Mouse (Mus musculus) monocyte, adult 5-6 weeks (primary cell): Measurements from ENCODE around the gene Traf5. TPM values are rescaled to one million over a fixed set of nuclear protein-coding genes. Genes with fewer than 3 reads are reported as not detected.

Experiments
- ATAC-seq: fragments of 153-309, 156-312 bp; replicated peaks from 2 replicates; pipeline ENCODE4 v1.8.0; 2017; ENCODE audit warnings: mild to moderate bottlenecking; ENCODE audit not compliant: low TSS enrichment, insufficient number of reproducible peaks, severe bottlenecking, poor library complexity, low FRiP score
- total RNA-seq: library from RNA; stranded (forward); fragments of 200-1000, 200-491, 200-594 nt; gene quantifications from 3 replicates; pipeline ENCODE4 v1.2.3, GENCODE M21; 2017

Gene Traf5
- total RNA-seq, 1 experiment from 2014 or later, result 27.1 TPM

- no peak for ATAC-seq
These were observed 103.7 kb downstream of the Traf5 start for GRCm38 (mm10) chr1:191988646-191989045.

DNA sequence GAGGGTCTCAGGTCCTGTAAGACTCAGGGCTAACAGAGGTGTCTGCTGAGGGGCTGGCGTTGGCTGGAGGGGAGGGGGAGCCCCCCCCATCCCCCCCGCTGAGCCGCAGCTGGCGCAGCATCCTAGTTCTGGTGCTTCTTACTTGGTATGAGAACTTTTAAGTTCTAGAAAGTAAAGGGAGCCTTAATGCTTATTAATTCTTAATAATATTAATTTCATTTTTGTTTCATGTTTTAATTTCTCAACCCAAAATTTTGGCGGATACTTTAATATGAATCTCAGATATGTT is 104.9 kb downstream of the Traf5 start:
- no peak for ATAC-seq

DNA sequence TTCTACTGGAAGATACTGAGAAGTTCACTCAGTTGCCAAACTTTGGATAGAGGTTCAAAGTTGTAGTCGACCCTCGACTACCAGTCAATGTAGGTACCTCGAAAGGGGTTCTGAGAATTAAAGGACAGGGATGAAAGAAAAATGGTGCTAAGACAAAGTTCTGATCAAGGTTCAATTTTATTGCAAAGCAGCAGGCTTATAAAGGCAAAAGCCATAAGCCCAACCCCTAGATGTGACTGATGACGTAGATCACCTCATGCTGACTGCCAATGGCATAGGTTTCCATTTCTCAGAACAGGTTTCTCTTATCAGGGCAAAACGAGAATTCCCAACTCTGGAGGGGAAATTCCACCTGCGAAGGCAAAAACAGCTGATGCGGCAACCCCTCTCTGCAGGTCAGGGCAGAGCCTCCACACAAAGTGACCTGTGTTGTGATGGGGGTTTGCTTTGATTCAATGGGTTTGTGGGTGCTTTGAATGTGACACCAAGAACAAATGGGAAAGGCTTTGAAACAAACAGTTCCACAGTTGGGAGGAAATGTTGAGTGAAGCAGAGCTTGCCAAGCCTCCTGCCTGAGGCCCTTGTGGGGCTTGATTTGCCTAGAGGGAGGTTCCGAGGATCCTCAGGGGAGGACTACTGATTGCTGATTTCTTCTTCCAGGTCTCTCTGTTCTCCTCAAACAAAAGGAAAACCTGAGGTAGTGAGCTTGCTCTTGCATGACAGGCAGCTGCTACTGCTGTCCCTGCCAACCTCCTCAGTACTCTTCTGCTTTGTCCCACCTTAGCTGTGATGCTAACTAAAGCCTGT is 105.5 kb downstream of the Traf5 start:
- no peak for ATAC-seq

DNA sequence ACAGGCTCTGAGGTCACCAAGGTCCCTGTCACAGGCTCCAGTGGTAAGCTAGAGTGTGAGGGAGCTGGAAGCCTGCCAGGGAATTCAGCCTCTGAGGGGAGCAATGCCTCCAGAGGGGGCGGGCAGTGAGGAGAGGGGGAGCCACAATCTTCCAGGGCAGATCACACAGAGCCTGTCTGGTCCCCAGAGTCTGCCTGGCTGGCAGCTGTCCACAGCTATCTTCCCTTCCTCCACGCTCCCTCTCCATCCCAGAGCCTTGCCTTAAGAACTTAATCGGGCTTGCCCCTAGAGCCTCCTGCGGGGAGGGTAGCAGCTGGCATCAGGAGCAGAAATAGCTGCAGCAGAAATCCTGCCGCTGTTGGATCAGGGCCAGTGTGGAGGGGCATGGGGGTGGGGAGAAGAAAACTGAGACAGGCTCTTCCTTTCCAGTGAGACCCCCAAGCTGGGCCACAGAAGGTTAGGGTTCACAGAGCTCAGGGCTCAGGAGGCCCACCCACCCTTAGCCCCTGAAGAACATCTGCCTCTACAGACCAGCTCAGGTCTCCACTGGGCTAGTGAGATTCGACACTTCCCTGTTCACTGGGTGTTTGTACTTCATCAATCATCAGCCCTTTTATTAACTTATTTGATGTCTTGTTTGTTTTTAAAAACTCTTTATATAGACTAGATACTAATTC is 110.8 kb downstream of the Traf5 start:
- no peak for ATAC-seq

DNA sequence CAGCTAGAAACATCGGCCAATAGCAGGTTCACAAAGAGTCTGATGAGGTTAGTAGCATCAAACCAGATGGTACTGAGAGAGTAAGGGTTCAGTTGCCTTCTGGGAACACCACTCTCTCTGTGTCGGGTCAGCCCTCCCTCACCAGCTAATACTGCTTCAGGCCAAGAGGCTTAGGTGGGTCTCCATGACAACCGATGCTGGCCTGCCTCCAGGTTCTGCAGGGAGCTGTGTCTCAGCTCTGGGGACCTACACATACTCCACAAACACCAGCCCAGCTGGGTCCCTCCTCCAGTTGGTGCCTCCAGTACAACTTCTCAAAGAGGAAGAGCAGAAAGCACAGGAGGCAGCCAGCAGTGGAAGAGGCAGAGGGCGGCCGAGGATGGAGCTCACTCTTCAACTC is 115.2 kb downstream of the Traf5 start, which contains the start of gene Rd3:
Gene Rd3 (plus strand): TSS at position 184 of the 400 bp plus-strand sequence.
- no peak for ATAC-seq

- ATAC-seq, result no peak
These were observed 117.6 kb downstream of the Traf5 start for GRCm38 (mm10) chr1:191974509-191975405.

- no peak for ATAC-seq
These were observed 122.4 kb downstream of the Traf5 start for GRCm38 (mm10) chr1:191969939-191970338.

GRCm38 (mm10) chr1:191964773-191965481 is 127.4 kb downstream of the Traf5 start:
- peak; percentile 84; the same call in 1 of the 2 replicates for ATAC-seq

GRCm38 (mm10) chr1:191963948-191964772 is 128.2 kb downstream of the Traf5 start:
- peak; percentile 70 for ATAC-seq

DNA sequence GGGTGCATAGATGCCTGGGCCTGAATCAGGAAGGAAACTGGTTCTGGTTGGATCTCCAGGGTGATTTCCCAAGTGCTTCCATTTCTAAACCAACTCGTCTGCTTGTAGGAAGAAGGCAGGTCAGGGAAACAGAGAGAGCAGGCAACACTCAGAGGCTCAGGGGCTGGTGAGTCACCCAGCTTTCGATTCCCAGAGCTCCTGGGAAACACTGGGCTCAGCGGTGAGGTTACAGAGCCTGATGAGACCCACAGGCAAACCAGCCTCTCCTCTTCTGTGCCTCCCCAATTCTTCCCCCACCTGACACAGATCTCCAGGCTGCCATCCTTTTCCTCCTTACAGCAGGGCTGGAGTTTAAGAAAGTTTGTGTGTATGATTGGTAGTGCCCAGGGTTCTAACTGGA is 128.9 kb downstream of the Traf5 start:
- ATAC-seq, result no peak

DNA sequence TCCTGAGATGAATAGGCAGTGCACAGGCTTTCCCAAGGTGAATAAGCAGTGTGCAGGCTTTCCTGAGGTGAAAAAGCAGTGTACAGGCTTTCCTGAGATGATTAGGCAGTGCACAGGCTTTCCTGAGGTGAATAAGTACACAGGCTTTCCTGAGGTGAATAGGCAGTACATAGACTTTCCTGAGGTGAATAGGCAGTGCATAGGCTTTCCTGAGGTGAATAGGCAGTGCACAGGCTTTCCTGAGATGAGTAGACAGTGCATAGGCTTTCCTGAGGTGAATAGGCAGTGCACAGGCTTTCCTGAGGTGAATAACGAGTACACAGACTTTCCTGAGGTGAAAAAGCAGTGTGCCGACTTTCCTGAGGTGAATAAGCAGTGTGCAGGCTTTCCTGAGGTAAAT is 131.4 kb downstream of the Traf5 start:
- ATAC-seq, result no peak

DNA sequence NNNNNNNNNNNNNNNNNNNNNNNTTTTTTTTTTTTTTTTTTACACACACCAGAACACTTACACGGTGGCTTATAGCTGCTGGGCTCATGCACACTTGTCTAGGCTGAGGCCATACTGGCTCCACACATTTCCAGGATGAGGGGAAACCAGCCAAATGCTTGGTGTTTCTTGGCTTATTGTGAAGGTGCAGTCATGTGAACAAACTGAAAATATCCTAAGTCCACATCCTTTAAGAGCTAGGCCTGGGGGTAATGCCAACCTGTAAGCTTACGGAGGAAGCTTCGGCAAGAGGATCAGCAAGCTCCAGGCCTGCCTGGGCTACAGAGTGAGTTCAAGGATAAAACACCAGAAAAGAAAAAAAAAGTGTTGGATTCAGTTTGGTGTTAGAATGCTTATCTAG is 135.0 kb downstream of the Traf5 start:
- ATAC-seq, result no peak

DNA sequence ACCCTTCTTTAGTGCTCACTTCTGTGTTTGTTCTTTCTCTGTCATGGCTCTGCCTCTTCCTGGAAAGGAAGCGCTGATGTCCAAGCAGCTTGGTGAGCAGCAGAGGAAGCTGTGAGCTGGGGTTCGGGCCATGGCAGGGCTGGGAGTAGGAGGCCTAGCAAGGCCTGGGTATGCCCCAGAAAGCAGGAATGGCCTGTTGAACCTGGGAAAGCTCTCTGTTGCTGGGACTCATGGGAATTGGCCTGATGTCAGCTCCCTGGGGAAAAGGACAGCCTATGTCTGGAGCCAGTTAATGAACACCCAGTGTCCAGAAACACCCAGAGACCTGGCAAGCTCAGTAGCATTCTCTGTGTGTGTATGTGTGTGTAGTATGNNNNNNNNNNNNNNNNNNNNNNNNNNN is 135.5 kb downstream of the Traf5 start:
- no peak for ATAC-seq

- 0 out of 2 replicates have a peak, but pooled peaks have one; percentile 9 for ATAC-seq
These were observed 136.1 kb downstream of the Traf5 start for GRCm38 (mm10) chr1:191956261-191956660.

DNA sequence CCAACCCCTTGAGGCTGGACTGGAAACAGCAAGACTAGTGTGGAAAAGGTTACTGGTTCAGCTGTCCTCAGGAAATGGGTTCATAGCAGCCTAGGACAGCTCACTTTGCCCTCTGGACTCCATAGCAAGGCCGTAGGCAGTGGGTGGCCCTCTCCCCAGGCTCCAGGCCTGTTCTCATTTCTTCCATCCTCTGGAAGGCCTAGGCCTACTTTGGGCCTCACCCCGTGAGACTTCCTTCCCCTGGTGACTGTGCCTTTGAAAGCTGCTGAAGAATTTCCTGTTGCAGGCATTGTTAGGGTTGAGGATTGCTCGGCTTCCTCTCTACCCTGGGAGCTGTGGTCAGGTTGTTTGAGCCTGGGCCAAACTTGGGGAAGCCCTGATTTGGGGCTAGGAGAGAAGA is 137.3 kb downstream of the Traf5 start:
- 0 out of 2 replicates have a peak, but pooled peaks have one; percentile 24 for ATAC-seq

GRCm38 (mm10) chr1:191952733-191953335 is 139.5 kb downstream of the Traf5 start:
- ATAC-seq, result no peak

GRCm38 (mm10) chr1:191950611-191951010 is 141.7 kb downstream of the Traf5 start:
- no peak for ATAC-seq
